Mouse (Mus musculus): ENCODE measurements around the gene Ptprn2. TPM values are rescaled to one million over a fixed set of nuclear protein-coding genes. Genes with fewer than 3 reads are reported as not detected.

The Ptprn2 gene
- polyA plus RNA-seq, 1 experiment from 2014 or later, result 0.16 TPM

DNA sequence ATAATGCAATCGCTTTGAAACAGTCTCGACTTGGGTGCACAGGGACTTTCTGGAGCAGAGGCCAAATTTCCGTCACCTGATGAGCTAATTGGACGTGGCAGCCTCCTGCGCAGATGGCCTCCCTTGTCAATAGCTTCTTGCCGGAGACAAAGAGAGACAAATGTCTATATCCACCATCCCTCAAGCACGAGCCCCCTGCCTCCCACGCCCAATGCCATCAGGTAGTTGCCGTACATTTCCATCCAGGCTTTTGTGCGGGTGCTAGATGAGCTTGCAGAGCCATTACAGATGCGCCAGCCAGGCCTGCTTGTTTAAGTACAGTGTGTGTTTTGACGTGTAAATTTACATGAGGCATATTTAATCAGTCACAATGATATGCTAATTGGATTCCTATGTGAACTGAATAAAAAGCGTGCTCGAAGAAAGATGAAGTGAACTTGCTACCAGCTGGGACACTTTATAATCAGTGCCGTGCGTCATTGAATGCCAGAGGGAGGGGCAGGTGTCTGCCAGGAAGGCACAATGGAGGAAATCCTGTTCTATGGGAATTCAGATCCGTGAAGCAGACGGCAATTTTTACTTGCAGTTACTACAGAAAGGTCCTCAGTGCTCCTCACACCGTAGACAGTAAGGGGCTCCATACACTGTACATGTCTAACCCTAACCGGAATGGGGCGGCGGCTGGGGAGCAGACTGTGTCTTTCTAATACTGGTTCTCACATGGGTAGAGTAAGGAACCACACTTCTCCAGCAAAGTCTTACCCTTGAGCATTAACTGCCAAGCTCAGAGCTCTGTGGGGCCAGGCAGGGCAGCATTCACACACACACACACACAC is 434.4 kb downstream of the Ptprn2 start:
- no peaks in the 10 kb centered on the region for H3K36me3 ChIP-seq
- no peaks in the 10 kb centered on the region for H3K27me3 ChIP-seq (ENCODE audit: insufficient read depth, poor library complexity, severe bottlenecking)
- no peak overlapping the region for H3K27ac ChIP-seq
- no peaks in the 10 kb centered on the region for H3K4me1 ChIP-seq
- no peak overlapping the region for H3K4me3 ChIP-seq
- WGBS, result 82% methylated on average over 22 of the region's 22 CpGs
- H3K9me3 ChIP-seq, result no peaks in the 10 kb centered on the region
- DNase-seq (ENCODE audit: low spot score), result no peak

DNA sequence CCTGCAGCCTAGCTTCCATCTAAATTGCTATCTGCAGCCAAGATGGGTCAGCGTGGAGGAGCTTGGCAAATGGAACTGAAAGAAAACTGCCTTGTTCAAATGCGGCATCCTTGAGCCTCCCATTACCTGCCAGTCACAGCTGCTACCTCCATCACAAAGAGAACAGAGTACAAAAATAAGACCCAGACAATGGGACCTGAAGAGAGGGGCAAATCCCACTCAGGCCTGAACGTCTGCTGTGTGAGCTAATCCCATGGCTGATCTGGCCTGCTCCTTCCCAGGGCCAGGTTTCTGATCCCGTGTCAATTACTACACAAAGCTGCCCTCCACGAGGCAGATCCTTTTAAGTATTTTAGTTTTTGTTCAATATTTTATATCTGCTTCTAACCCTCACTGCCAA is 441.6 kb downstream of the Ptprn2 start:
- Histone ChIP-seq H3K4me3 (no peak overlapping the region), H3K27ac (no peak overlapping the region), H3K36me3 (no peaks in the 10 kb centered on the region), H3K9me3 (no peaks in the 10 kb centered on the region), H3K4me1 (no peaks in the 10 kb centered on the region), H3K27me3 (ENCODE audit: insufficient read depth, poor library complexity, severe bottlenecking) (no peaks in the 10 kb centered on the region)
- 73% methylated on average over 5 of the region's 5 CpGs for WGBS
- DNase-seq (ENCODE audit: low spot score), result no peak

DNA sequence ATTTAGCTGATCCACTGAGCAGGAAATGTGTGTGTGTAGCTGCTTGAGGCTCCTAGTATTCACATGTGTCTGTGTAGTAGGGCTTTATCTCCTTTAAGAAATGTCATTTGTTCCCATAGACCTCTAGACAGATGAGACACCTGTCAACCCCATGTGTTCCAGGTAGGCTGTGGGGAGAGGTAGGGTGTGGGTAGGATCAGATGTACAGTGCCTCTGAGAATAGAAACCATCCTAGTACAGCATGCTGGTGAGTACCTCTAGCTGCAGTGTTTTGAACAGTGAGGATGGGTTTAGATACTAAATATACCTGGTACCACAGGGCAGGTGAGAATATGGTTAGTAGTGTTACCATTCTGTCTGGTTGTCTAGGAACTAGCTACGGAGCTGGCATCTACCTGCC is 442.0 kb downstream of the Ptprn2 start:
- no peak overlapping the region for H3K4me3 ChIP-seq
- no peaks in the 10 kb centered on the region for H3K9me3 ChIP-seq
- 79% methylated on average over 1 of the region's 1 CpGs for WGBS
- H3K36me3 ChIP-seq, result no peaks in the 10 kb centered on the region
- H3K27me3 ChIP-seq (ENCODE audit: insufficient read depth, poor library complexity, severe bottlenecking), result no peaks in the 10 kb centered on the region
- H3K27ac ChIP-seq, result no peak overlapping the region
- no peak for DNase-seq (ENCODE audit: low spot score)
- no peaks in the 10 kb centered on the region for H3K4me1 ChIP-seq

DNA sequence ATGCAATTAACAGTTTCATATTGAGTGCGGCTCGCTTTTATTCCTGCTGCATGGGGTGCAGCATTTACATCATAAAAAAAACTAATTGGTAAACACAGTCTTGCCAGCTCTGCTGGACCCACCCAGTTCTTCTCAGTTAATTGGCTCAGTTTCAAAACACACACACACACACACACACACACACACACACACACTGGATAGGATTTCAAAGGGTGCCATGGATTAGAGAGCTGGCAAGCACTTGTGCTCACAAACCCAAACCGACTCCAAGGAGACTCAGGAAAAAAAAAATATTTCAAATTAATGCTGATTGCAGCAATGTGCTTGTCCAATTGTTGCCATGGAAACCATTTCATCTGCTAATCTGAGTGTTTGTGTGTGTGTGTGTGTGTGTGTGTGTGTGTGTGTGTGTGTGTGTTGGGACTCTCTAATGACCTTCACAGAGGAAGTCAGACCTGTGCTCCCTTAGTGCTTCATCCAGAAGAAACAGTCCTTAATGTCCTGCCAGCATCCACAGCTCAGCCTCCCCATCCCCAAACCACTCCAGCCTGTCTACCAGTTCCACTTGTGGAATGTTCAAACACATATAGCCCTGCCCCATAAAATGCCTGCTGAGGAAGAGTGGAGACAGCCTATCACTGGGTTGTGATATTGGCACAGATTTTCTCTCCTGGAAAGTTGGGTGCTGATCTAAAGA is 452.8 kb downstream of the Ptprn2 start:
- no peak overlapping the region for H3K4me3 ChIP-seq
- H3K27ac ChIP-seq, result no peak overlapping the region
- DNase-seq (ENCODE audit: low spot score), result no peak
- H3K4me1 ChIP-seq, result no peaks in the 10 kb centered on the region
- no peaks in the 10 kb centered on the region for H3K9me3 ChIP-seq
- no peaks in the 10 kb centered on the region for H3K27me3 ChIP-seq (ENCODE audit: insufficient read depth, poor library complexity, severe bottlenecking)
- no peaks in the 10 kb centered on the region for H3K36me3 ChIP-seq
- 65% methylated on average over 3 of the region's 3 CpGs for WGBS

DNA sequence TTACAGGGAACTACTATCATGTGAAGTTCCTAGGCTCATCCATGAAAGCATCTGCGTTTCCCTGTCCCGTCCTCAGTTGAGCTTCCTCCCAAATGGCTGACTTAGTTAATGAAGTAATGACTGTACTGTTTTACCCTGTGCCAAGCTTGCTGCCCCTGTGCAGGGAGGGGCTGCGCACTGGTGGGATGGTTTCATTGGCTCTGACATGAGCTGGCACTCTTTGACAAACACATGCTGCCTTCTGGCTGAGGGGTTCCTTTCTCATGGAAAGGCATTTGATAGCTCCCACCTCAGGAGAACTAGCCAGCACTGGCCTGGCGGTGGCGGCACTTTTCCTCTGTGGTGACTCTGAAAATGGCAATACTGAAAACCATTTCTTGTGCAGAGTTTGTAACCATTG is 458.4 kb downstream of the Ptprn2 start:
- WGBS, result 82% methylated on average over 5 of the region's 5 CpGs
- H3K4me3 ChIP-seq, result no peak overlapping the region

DNA sequence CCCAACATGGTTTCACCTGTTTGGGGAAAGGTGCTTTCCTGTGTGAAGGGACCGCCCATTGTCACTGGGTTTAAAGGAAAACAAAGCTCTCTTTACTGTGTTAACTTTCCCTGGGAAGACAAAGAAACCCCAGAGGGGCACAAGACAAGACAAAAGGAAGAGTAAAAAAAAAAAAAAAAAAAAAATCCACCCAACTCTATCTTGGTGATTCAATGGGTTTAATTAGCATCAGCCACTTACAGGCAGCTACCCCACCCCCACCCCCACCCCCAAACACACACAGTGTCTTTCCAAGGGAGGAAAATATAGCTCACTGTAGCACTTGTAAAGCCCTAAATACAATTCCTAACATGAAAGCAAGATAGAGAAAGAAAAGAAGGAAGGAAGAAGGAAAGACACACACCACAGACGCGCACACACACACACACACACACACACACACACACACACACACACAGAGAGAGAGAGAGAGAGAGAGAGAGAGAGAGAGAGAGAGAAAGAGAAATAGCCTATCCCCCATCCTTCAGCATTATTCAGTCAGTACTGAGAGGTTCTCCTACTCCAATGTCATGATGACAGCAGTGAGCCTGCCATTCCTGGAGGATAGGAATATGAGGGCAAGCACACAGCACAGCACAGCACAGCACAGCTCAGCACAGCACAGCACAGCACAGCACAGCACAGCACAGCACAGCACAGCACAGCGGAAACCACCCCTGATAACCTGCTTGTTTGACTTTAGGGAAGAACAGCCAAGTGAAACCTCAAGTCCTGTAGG is 462.8 kb downstream of the Ptprn2 start:
- H3K4me3 ChIP-seq, result no peak overlapping the region
- H3K27ac ChIP-seq, result no peak overlapping the region
- 0 out of 2 replicates have a peak, but pooled peaks cover 9% of the 10 kb centered on the region for H3K27me3 ChIP-seq (ENCODE audit: insufficient read depth, poor library complexity, severe bottlenecking)
- no peaks in the 10 kb centered on the region for H3K4me1 ChIP-seq
- WGBS, result 60% methylated on average over 2 of the region's 4 CpGs
- H3K36me3 ChIP-seq, result no peaks in the 10 kb centered on the region
- no peaks in the 10 kb centered on the region for H3K9me3 ChIP-seq
- DNase-seq (ENCODE audit: low spot score), result no peak

More for the DNA sequence above, 458.4 kb downstream of the Ptprn2 start:
- no peak for DNase-seq (ENCODE audit: low spot score)
- Histone ChIP-seq H3K27me3 (ENCODE audit: insufficient read depth, poor library complexity, severe bottlenecking) (no peaks in the 10 kb centered on the region), H3K9me3 (no peaks in the 10 kb centered on the region), H3K27ac (no peak overlapping the region), H3K4me1 (no peaks in the 10 kb centered on the region), H3K36me3 (no peaks in the 10 kb centered on the region)

DNA sequence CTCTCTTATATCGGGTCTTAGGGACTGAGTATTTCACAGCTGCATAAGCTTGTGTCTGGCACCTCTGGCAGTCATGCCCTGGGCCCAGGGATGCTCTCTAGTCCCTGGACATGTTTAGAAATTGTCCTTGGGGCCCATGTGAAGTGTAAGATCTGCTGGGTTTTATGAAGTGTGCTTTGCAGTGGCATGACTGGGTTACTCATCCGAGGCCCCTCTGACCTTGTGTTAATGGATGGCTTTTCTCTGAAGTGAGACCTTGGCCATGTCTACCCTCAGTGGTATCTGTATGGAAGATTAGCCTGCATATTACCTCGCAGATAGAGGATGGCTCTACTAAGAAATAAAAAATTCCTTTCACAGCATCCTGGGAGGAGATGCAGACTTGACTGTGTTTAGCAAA is 464.2 kb downstream of the Ptprn2 start:
- no peak for DNase-seq (ENCODE audit: low spot score)
- no peaks in the 10 kb centered on the region for H3K4me1 ChIP-seq
- H3K27me3 ChIP-seq (ENCODE audit: insufficient read depth, poor library complexity, severe bottlenecking), result 0 out of 2 replicates have a peak, but pooled peaks cover 9% of the 10 kb centered on the region
- no peak overlapping the region for H3K27ac ChIP-seq
- 61% methylated on average over 3 of the region's 3 CpGs for WGBS
- no peaks in the 10 kb centered on the region for H3K9me3 ChIP-seq
- no peak overlapping the region for H3K4me3 ChIP-seq
- no peaks in the 10 kb centered on the region for H3K36me3 ChIP-seq

DNA sequence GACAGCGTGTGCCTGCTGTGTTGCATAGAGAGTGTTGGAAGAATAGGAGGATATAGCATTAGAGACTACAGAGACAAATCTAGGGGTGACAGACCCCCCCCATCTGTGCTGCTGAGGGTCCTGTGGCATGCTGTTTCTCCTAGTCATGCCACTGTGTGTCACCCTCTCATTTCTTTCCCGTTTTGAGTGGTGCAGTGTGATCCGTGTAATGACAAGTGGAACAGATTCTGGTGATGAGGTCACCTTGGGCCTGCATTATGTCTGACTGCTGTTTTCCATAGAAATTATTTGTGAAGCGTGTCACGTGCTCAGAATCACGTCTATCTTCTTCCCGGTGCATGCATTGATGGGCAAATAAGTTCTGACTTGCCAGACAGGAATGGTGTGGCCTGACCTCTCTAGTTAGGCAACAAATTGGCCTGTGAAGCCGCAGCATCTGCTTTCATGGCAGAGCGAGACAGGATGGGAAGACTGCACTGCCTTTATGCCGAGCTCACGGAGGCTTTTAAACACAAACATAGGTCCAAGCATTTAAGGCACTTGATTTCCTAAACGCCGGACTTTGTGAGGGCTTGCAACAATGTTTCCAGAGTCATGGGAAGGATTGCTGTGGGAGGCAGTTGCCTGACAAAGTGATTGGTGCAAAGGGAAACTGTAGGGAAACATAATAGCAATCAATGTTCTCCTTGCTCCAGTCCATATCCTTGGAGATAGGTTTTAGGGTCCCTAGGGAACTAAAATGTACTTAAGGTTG is 467.1 kb downstream of the Ptprn2 start:
- H3K27me3 ChIP-seq (ENCODE audit: insufficient read depth, poor library complexity, severe bottlenecking), result 0 out of 2 replicates have a peak, but pooled peaks cover 9% of the 10 kb centered on the region
- H3K4me1 ChIP-seq, result no peaks in the 10 kb centered on the region
- no peaks in the 10 kb centered on the region for H3K9me3 ChIP-seq
- no peaks in the 10 kb centered on the region for H3K36me3 ChIP-seq
- H3K4me3 ChIP-seq, result no peak overlapping the region
- H3K27ac ChIP-seq, result no peak overlapping the region
- WGBS, result 82% methylated on average over 13 of the region's 13 CpGs
- DNase-seq (ENCODE audit: low spot score), result no peak

DNA sequence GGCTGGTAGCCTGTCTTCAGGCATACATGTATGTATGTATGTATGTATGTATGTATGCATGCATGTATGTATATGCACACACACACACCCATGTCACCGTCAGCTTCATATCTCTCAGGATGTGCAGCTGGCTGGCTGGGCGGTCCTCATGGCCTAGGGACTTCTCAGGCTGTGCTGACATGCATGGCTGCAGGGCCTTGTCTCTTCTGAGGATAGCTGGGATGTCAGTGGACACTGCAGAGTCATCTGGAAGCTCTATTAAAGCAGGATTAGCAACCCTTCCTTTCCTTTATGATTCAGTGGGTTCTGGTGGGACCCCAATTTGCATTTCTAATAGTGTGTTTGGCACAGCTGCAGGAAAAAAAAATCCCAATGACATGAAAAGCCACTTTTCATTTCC is 473.6 kb downstream of the Ptprn2 start:
- no peaks in the 10 kb centered on the region for H3K9me3 ChIP-seq
- no peaks in the 10 kb centered on the region for H3K4me1 ChIP-seq
- no peak overlapping the region for H3K4me3 ChIP-seq
- WGBS, result 88% methylated on average over 2 of the region's 2 CpGs
- H3K27ac ChIP-seq, result no peak overlapping the region
- DNase-seq (ENCODE audit: low spot score), result no peak
- no peaks in the 10 kb centered on the region for H3K27me3 ChIP-seq (ENCODE audit: insufficient read depth, poor library complexity, severe bottlenecking)
- no peaks in the 10 kb centered on the region for H3K36me3 ChIP-seq

DNA sequence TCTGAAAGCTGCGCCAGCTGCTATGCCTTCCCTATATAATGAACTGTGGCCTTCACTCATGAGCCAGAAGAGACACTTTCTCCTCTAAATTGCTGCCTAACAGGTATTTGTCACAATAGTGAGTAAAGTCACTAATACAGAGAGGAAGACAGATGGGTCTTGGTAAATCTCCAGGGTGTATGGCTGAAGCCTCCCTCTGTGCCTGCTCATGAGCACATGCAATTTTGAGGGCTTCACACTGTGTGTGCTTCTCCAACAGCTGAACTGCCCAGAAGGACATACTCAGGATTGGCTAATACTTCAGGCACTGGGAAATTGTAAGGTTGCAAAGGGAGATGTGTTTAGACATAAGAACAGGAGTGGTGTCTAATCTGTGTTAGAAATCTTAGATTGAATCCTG is 478.4 kb downstream of the Ptprn2 start:
- WGBS, result 92% methylated on average over 1 of the region's 1 CpGs
- no peak for DNase-seq (ENCODE audit: low spot score)
- no peaks in the 10 kb centered on the region for H3K9me3 ChIP-seq
- no peaks in the 10 kb centered on the region for H3K36me3 ChIP-seq
- no peaks in the 10 kb centered on the region for H3K27me3 ChIP-seq (ENCODE audit: insufficient read depth, poor library complexity, severe bottlenecking)
- no peak overlapping the region for H3K27ac ChIP-seq
- H3K4me3 ChIP-seq, result no peak overlapping the region
- no peaks in the 10 kb centered on the region for H3K4me1 ChIP-seq

DNA sequence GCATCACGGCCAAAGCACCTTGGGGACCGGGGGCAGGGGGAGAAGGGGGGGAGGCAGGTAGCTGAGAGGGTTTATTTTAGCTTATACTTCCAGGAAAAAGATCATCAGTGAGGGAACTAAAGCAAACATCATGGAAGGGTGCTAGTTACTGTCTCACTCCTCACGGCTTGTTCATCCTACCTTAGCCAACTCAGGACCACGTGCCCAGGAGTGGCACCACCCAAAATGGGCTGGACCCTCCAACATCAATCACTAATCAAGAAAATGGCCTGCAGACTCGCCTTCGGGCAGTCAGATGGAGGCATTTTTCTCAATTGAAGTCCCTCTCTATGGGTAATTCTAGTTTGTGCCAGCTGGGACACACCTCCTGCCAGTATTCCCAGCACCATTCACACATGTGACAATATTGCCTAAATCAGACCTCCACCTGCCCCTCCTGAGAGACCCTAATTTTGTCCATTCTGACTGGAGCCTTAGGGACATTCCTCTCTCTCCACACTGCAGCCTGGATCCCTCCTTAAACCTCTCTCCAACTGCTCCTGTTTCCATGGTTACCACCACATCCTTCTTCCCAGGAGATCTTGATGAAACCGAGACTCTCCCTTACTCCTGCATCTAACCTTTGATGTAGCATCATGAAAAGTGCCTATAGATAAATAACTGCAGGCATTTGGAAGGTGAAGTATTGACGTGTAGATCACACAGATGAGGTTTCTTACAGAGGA is 482.9 kb downstream of the Ptprn2 start:
- Histone ChIP-seq H3K27me3 (ENCODE audit: insufficient read depth, poor library complexity, severe bottlenecking) (no peaks in the 10 kb centered on the region), H3K4me3 (no peak overlapping the region), H3K9me3 (no peaks in the 10 kb centered on the region), H3K4me1 (no peaks in the 10 kb centered on the region), H3K27ac (no peak overlapping the region), H3K36me3 (no peaks in the 10 kb centered on the region)
- DNase-seq (ENCODE audit: low spot score), result no peak
- 68% methylated on average over 8 of the region's 8 CpGs for WGBS

DNA sequence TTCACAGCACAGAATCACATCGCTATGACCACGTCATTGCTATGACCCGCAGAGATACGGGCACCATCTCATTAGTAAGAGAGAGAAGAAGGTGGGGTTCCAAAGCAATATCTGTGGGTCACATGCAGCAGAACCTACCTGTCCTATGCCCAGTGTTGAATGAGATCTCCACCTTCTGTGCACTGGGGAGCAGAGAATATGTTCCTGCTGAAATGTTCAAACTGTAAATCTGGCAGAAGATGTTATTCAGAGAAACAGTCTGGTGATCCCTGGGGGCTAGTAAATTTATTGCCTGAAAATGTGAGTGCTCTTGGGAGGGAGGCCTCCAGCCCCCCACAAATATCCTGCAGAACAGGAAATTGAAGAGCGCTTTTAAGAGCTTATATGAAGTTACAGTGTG is 490.0 kb downstream of the Ptprn2 start:
- Histone ChIP-seq H3K36me3 (no peaks in the 10 kb centered on the region), H3K27me3 (ENCODE audit: insufficient read depth, poor library complexity, severe bottlenecking) (no peaks in the 10 kb centered on the region), H3K27ac (no peak overlapping the region), H3K4me1 (no peaks in the 10 kb centered on the region), H3K4me3 (no peak overlapping the region), H3K9me3 (no peaks in the 10 kb centered on the region)
- peak; percentile 53 for DNase-seq (ENCODE audit: low spot score)
- WGBS, result 83% methylated on average over 5 of the region's 5 CpGs

Measured in heart, embryonic 10.5 days (tissue).